Mouse (Mus musculus) E14TG2a.4 (cell line): ENCODE measurements around the gene Clec9a.

Experiments
- CTCF ChIP-seq: conservative IDR thresholded peaks from 2 replicates; pipeline ENCODE4 v1.5.1; 2014; ENCODE audit warnings: low read length
- NANOG ChIP-seq: IDR thresholded peaks from 2 replicates; pipeline ENCODE4 v1.6.1; 2014; ENCODE audit warnings: borderline replicate concordance, low read length, mixed read lengths
- POU5F1 ChIP-seq: IDR thresholded peaks from 2 replicates; pipeline ENCODE4 v1.6.1; 2014; ENCODE audit warnings: low read length, borderline replicate concordance

- TF ChIP-seq CTCF, result no peak
- no peak for TF ChIP-seq NANOG
- TF ChIP-seq POU5F1, result no peak
Measured at GRCm38 (mm10) chr6:129359515-129359914, 49.1 kb upstream of the Clec9a start.
